Mouse (Mus musculus) liver, adult 2 months (tissue): ENCODE results near the gene Cgref1. TPM values are rescaled to one million over a fixed set of nuclear protein-coding genes. Genes with fewer than 3 reads are reported as not detected.

ENCODE experiments used
- DNase-seq: peaks from one replicate; pipeline ENCODE4 v3.0.0-alpha.2; 2011; ENCODE audit warnings: low read depth, low spot score; ENCODE audit errors: extremely low read depth
- H3K27ac ChIP-seq: fragments of 200-500 bp; replicated peaks from 2 replicates; pipeline ENCODE4 v1.5.1; 2012; ENCODE audit warnings: low read depth, mild to moderate bottlenecking, control low read depth, inconsistent platforms, low read length; ENCODE audit not compliant: insufficient read depth
- H3K27me3 ChIP-seq: fragments of 200-500 bp; 2 replicates; pipeline ENCODE4 v1.6.1; 2012; ENCODE audit warnings: mild to moderate bottlenecking, moderate library complexity, low read length, inconsistent platforms; ENCODE audit not compliant: control insufficient read depth, insufficient read depth
- H3K36me3 ChIP-seq: fragments of 200-500 bp; 2 replicates; pipeline ENCODE4 v1.6.1; 2012; ENCODE audit warnings: low read length, inconsistent platforms; ENCODE audit not compliant: control insufficient read depth, insufficient read depth
- H3K4me1 ChIP-seq: fragments of 200-500 bp; 2 replicates; pipeline ENCODE4 v1.6.1; 2011; ENCODE audit warnings: low read length; ENCODE audit not compliant: control insufficient read depth, insufficient read depth
- H3K4me3 ChIP-seq: fragments of 200-500 bp; 2 replicates; pipeline ENCODE4 v1.5.1; 2011; ENCODE audit warnings: low read depth, mild to moderate bottlenecking, control low read depth, low read length, moderate library complexity; ENCODE audit not compliant: insufficient read depth
- H3K79me2 ChIP-seq: fragments of 200-500 bp; 2 replicates; pipeline ENCODE4 v1.6.1; 2012; ENCODE audit warnings: inconsistent platforms, mild to moderate bottlenecking, low read length, moderate library complexity; ENCODE audit not compliant: control insufficient read depth, insufficient read depth
- H3K9ac ChIP-seq: fragments of 200-500 bp; 2 replicates; pipeline ENCODE4 v1.6.1; 2012; ENCODE audit warnings: low read depth, mild to moderate bottlenecking, control low read depth, inconsistent platforms, low read length
- CTCF ChIP-seq: fragments of 200-500 bp; IDR thresholded peaks from 2 replicates; pipeline ENCODE4 v1.5.1; 2011; ENCODE audit warnings: low read depth, low read length, control low read depth
- POLR2A ChIP-seq: fragments of 200-500 bp; IDR thresholded peaks from 2 replicates; pipeline ENCODE4 v1.6.1; 2011; ENCODE audit warnings: low read length, control low read depth; ENCODE audit not compliant: insufficient read depth; ENCODE audit errors: extremely low read depth
- WGBS: fragments of 180-500 bp; shearing (Covaris S2); methylation state at CpG from one replicate; pipeline ENCODE4 v1.1.7; 2018; 5-methylcytosine and 5-hydroxymethylcytosine counted together
- polyA plus RNA-seq: library from polyadenylated mRNA; depleted of rRNA; stranded (reverse); fragments of >200 nt; gene quantifications from 2 replicates; pipeline ENCODE4 v1.2.3, GENCODE M21; 2012; rRNA removed
- total RNA-seq: library from RNA; depleted of rRNA; stranded (reverse); fragments of >200 nt; gene quantifications from 2 replicates; pipeline ENCODE4 v1.2.3, GENCODE M21; 2014; rRNA removed

Gene Cgref1
- total and polyA plus RNA-seq, 2 experiments, result 0.28 to 0.74 TPM

- no peaks in the 10 kb centered on the region for H3K27me3 ChIP-seq
- H3K4me3 ChIP-seq, result no peak overlapping the region
- H3K9ac ChIP-seq, result no peak overlapping the region
- H3K36me3 ChIP-seq, result no peaks in the 10 kb centered on the region
- H3K27ac ChIP-seq, result no peak overlapping the region; the same call in 1 of the 2 replicates
- WGBS, result 29% methylated on average over 5 of the region's 5 CpGs
- H3K4me1 ChIP-seq, result peaks cover 1% of the 10 kb centered on the region; the same call in 1 of the 2 replicates
- H3K79me2 ChIP-seq, result no peaks in the 10 kb centered on the region
- DNase-seq, result no peak
- no peak for TF ChIP-seq CTCF
- TF ChIP-seq POLR2A, result no peak
These were observed 58.7 kb downstream of the Cgref1 start for GRCm38 (mm10) chr5:30886731-30887130.

- Histone ChIP-seq H3K4me3 (no peak overlapping the region), H3K36me3 (no peaks in the 10 kb centered on the region), H3K9ac (no peak overlapping the region), H3K79me2 (no peaks in the 10 kb centered on the region), H3K4me1 (peaks cover 1% of the 10 kb centered on the region; the same call in 1 of the 2 replicates), H3K27me3 (no peaks in the 10 kb centered on the region), H3K27ac (no peak overlapping the region)
- WGBS, result 60% methylated on average over 4 of the region's 4 CpGs
- DNase-seq, result no peak
- TF ChIP-seq CTCF, result no peak
- no peak for TF ChIP-seq POLR2A
These were observed 59.2 kb downstream of the Cgref1 start for GRCm38 (mm10) chr5:30886209-30886608.

Other genes with a start within 250 kb of the Cgref1 start
- gene Dpysl5, start 234.0 kb downstream of the Cgref1 start, total RNA-seq, result not detected in 2 replicates
- 0.06 TPM in 2 replicates for gene Dpysl5, start 234.0 kb downstream of the Cgref1 start, polyA plus RNA-seq
- gene Mapre3, start 130.9 kb downstream of the Cgref1 start, total RNA-seq, result 5.7 and 9.1 TPM in 2 replicates
- 33.1 and 48.5 TPM in 2 replicates for gene Mapre3, start 130.9 kb downstream of the Cgref1 start, polyA plus RNA-seq
- gene Tmem214, start 77.6 kb downstream of the Cgref1 start, total RNA-seq, result 27.9 and 35.1 TPM in 2 replicates
- 62.4 and 89.2 TPM in 2 replicates for gene Tmem214, start 77.6 kb downstream of the Cgref1 start, polyA plus RNA-seq
- 2.7 and 4.6 TPM in 2 replicates for gene Agbl5, start 56.9 kb downstream of the Cgref1 start, total RNA-seq
- gene Agbl5, start 56.9 kb downstream of the Cgref1 start, polyA plus RNA-seq, result 4.3 and 7.5 TPM in 2 replicates
- 76.2 and 88.6 TPM in 2 replicates for gene Ost4, start 37.8 kb downstream of the Cgref1 start, total RNA-seq
- 167 and 196 TPM in 2 replicates for gene Ost4, start 37.8 kb downstream of the Cgref1 start, polyA plus RNA-seq
- 17.6 and 17.8 TPM in 2 replicates for gene Emilin1, start 32.2 kb downstream of the Cgref1 start, total RNA-seq
- gene Emilin1, start 32.2 kb downstream of the Cgref1 start, polyA plus RNA-seq, result 27.8 and 31.5 TPM in 2 replicates
- gene Khk, start 24.2 kb downstream of the Cgref1 start, total RNA-seq, result 288 and 405 TPM in 2 replicates
- 650 and 735 TPM in 2 replicates for gene Khk, start 24.2 kb downstream of the Cgref1 start, polyA plus RNA-seq
- 62.0 and 91.0 TPM in 2 replicates for gene Preb, start 14.8 kb upstream of the Cgref1 start, total RNA-seq
- 279 and 433 TPM in 2 replicates for gene Preb, start 14.8 kb upstream of the Cgref1 start, polyA plus RNA-seq
- under 0.01 and 0.07 TPM in 2 replicates for gene Tcf23, start 23.1 kb upstream of the Cgref1 start, total RNA-seq
- 0.06 TPM in 1 of 2 replicates, not detected in the other for gene Tcf23, start 23.1 kb upstream of the Cgref1 start, polyA plus RNA-seq
- 172 and 185 TPM in 2 replicates for gene Atraid, start 102.7 kb upstream of the Cgref1 start, total RNA-seq
- gene Atraid, start 102.7 kb upstream of the Cgref1 start, polyA plus RNA-seq, result 160 TPM in 2 replicates
- gene Slc5a6, start 103.3 kb upstream of the Cgref1 start, total RNA-seq, result 6.1 and 6.7 TPM in 2 replicates
- gene Slc5a6, start 103.3 kb upstream of the Cgref1 start, polyA plus RNA-seq, result 15.5 and 16.2 TPM in 2 replicates
- 10.7 and 11.8 TPM in 2 replicates for gene Cad, start 109.2 kb upstream of the Cgref1 start, total RNA-seq
- 8.4 and 12.7 TPM in 2 replicates for gene Cad, start 109.2 kb upstream of the Cgref1 start, polyA plus RNA-seq
- gene Dnajc5g, start 160.7 kb upstream of the Cgref1 start, total RNA-seq, result not detected in 2 replicates
- not detected in 2 replicates for gene Dnajc5g, start 160.7 kb upstream of the Cgref1 start, polyA plus RNA-seq
- gene Slc30a3, start 162.6 kb upstream of the Cgref1 start, total RNA-seq, result 0.37 and 0.60 TPM in 2 replicates
- 0.37 and 0.97 TPM in 2 replicates for gene Slc30a3, start 162.6 kb upstream of the Cgref1 start, polyA plus RNA-seq
- gene Trim54, start 171.1 kb upstream of the Cgref1 start, total RNA-seq, result 0.28 TPM in 1 of 2 replicates, not detected in the other
- not detected in 2 replicates for gene Trim54, start 171.1 kb upstream of the Cgref1 start, polyA plus RNA-seq
- not detected in 2 replicates for gene Ucn, start 193.2 kb upstream of the Cgref1 start, total RNA-seq
- not detected in 2 replicates for gene Ucn, start 193.2 kb upstream of the Cgref1 start, polyA plus RNA-seq
- gene Mpv17, start 208.7 kb upstream of the Cgref1 start, total RNA-seq, result 49.0 and 58.8 TPM in 2 replicates
- 88.8 and 92.3 TPM in 2 replicates for gene Mpv17, start 208.7 kb upstream of the Cgref1 start, polyA plus RNA-seq
- gene Gm29609, start 234.3 kb upstream of the Cgref1 start, total RNA-seq, result 1.0 and 2.6 TPM in 2 replicates
- gene Gm29609, start 234.3 kb upstream of the Cgref1 start, polyA plus RNA-seq, result 2.3 and 2.8 TPM in 2 replicates
- 10.9 and 17.5 TPM in 2 replicates for gene Gtf3c2, start 234.6 kb upstream of the Cgref1 start, total RNA-seq
- 21.0 and 33.0 TPM in 2 replicates for gene Gtf3c2, start 234.6 kb upstream of the Cgref1 start, polyA plus RNA-seq
- 13.3 and 13.7 TPM in 2 replicates for gene Snx17, start 247.6 kb upstream of the Cgref1 start, total RNA-seq
- gene Snx17, start 247.6 kb upstream of the Cgref1 start, polyA plus RNA-seq, result 19.1 and 22.5 TPM in 2 replicates
- 18.5 and 18.7 TPM in 2 replicates for gene Eif2b4, start 247.8 kb upstream of the Cgref1 start, total RNA-seq
- gene Eif2b4, start 247.8 kb upstream of the Cgref1 start, polyA plus RNA-seq, result 47.2 and 51.0 TPM in 2 replicates